Mouse (Mus musculus): ENCODE results near the gene Abcg8.

The Abcg8 gene

DNA sequence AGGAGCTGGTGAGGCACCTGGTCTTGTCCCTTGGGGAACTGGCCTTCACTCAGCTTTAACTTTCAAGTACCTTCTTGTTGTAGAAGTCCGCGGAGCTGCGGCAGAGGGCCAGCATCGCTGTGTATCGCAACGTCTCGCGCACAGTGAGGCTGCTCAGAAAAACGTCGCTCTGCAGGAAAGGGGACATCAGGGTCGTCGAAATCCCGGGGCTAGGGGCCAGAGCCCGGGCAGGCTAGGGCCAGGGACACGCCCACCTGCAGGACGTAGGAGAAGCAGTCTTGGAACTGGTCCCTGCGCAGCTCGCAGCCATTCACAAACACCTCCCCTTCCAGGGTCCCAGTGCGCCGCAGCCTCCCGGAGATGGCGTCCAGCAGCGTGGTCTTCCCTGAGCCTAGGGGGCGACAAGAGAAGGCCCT lies at the start of gene Abcg8:
Gene Abcg8 (plus strand): TSS at position 352 of the 416 bp plus-strand sequence.
- peak; percentile 21 for DNase-seq

- DNase-seq, result no peak
These were observed 49.2 kb upstream of the Abcg8 start for GRCm38 (mm10) chr17:84626857-84627305.

DNA sequence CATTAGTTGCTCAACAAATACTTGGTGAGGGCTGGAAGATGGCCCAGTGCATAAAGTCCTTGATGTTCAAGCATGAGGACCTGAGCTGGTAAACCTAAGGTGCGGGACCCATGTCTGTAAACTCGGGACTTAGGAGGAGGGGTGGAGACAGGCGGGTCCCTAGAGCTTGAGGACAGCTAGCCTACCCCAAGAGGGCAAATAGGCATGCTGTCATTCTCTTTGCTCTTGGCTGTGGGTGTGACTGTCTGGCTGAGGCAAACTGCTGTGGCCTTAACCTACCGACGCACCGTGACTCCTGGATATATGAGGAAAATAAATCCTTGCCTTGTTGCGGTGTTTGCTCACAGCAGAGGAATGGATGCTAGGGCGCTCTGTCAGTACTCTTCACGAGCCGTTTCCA lies 48.4 kb upstream of the Abcg8 start:
- DNase-seq, result no peak

DNA sequence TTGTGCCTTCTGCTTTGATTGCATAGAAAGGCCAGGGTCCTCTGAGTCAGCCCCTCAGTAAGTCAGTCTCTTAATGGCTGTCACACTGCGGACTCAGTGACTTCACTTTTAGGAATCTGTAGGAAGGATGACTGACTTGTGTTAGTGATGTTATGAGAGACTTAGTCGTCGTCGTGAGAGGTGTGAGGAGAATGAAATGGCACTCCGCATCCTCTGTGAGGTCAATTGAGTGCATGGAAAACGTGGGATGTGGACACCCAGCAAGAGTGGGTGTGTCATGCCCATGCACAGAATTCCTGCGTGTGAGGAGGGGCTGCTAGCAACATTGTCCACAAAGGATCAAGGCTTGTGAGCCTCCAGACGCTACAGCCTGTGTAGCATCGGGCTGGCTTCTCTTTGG lies 47.5 kb upstream of the Abcg8 start:
- no peak for DNase-seq

DNA sequence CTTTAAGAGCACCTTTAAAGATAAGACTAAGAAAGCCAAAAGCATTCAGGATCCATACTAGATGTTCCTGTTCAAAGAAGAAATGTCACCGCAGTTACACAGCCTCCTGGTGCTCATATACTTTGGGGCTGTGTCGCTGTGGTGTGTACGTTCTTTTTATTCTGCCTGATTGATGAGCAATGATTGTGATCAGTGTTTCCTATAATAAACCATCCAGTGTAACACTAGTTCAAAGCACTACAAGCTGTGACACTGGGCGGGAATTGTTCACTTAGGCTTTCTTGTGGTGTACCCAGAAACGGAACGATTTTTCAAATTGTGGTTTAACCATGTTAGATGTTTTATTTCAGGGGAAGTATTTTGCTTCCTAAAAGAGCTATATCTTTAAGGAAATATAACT lies 44.3 kb upstream of the Abcg8 start:
- no peak for DNase-seq

DNA sequence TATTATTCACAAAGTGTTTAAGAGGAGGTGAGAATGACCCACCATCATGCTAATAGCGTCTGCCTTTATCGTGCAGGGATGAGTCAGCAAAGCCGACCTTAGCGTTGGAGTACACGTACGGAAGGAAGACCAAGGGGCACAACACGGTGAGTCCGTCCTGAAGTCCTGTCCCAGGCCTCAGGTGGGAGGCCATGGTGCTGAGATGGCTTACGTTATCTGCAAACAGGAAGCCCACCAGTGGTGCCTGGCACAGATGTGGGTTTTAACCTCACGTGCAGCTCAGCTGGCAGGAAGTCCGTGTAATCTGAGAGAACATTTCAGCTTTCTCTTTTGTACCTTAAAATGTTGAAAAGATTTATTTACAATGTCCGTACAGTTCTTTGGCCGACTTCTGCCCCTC lies 42.7 kb upstream of the Abcg8 start:
- DNase-seq, result no peak

DNA sequence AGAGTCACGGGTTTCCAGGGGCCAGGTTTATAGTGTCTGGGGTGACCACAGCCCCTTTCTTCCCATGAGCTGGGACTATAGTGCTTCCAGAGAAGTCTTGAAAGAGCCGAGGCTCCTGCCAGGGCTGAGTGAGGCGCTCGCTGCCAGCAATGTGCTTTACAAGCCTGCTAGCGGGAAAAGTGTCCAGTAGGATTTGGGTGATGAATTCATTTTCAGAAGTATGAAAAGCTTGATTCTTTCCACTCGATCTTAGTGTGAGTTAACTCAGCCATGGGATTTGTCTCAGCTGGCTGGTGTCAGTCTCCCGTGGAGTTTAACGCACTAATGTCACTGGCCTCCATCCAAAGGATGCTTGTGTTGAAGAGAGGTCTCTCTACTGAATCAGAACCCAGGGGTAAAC lies 39.8 kb upstream of the Abcg8 start:
- DNase-seq, result no peak

DNA sequence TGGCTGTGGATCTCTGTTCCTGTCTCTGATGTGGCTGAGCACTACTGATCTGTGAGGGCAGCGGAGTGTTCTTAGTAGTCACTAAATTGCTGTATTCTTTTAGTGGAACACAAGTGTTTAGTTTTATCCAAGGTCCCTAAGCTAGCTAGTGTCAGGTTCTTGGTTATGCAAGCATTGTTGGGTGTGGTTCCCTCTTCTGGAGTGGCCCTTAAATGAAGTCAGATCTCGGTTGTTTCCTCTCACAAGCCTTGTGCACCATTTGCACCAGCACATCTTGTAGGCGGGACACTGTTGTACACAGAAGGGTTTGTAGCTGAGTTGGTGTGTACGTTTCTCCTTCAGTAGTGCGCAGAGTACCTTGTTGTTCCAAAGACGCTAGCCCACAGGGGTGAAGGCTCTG lies 38.1 kb upstream of the Abcg8 start:
- DNase-seq, result peak; percentile 69

- DNase-seq, result no peak
These were observed 36.2 kb upstream of the Abcg8 start for GRCm38 (mm10) chr17:84639796-84640378.

DNA sequence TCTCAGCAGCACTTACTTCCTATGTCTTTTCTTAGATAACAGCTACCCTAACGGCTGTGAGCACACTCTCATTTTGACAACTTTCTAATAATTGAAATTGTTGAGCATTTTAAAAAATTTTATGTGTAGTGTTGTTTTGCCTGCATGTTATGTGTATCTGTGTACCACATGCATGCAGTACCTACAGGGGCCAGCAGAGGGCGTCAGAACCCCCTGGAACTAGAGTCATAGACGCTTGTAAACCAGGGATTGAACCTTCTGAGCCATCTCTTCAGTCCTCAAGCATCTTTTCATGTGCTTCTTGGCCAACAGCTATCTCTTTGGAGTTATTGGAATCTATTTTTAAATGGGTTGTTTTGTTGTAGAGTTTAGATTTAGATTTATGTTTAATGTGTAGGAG lies 34.2 kb upstream of the Abcg8 start:
- DNase-seq, result peak; percentile 71

- no peak for DNase-seq
These were observed 33.8 kb upstream of the Abcg8 start for GRCm38 (mm10) chr17:84642324-84642723.

DNA sequence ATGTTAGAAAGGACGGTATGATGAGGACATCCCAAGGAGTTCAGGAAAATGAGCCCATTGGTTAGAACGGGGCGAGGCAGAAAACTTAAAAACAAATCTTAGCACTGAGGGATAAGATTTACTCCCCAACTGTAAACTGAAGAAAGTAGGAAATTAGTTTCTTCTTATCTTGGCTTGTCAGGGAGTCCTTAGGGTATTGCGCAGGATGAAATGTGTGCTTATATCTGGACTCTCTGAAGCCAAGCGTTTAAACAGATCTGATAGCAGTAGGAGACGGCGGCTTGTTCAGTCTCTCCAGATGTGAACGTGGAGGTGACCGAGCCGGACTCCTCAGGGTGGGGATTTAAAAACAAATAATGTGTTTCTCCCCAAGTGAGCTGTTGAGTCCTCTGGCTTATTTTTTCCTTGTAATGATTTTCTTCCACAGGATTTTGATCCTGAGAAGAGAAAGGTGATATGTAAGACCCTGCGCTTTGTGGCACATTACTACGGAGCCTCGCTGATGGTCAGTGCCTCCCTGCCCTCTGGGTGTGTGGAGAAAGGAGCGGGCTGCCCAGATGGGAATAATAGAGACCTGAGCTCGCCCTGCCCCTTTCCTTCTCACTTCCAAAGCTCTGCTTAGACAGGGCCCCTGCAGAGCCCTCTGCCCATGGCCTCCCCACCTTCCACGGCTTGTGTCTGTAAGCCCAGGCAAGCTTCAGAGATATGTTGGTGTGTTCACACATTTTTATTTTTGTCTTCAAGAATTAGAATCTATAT lies 31.6 kb upstream of the Abcg8 start:
- DNase-seq, result no peak

GRCm38 (mm10) chr17:84645119-84645518 lies 31.0 kb upstream of the Abcg8 start:
- no peak for DNase-seq

GRCm38 (mm10) chr17:84645894-84646293 lies 30.2 kb upstream of the Abcg8 start:
- DNase-seq, result no peak

DNA sequence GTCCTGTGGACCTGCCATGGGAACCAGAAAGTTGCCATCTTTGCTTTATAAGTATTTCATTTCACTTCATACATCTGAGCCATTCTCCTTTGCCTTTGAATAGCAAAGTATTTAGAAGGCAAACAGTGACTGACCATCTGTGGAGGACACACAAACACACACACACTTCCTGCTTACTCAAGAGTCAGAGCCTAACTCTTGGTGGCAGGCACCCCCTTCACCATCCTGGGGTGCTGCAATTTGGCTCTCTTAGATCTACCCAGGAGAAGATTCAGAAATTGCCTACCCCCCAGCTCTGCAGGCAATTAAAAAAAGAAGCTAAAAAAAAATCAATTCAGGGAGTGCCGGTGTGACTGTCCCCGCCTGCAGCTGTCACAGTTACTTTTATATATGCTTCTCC lies 29.6 kb upstream of the Abcg8 start:
- DNase-seq, result no peak

DNA sequence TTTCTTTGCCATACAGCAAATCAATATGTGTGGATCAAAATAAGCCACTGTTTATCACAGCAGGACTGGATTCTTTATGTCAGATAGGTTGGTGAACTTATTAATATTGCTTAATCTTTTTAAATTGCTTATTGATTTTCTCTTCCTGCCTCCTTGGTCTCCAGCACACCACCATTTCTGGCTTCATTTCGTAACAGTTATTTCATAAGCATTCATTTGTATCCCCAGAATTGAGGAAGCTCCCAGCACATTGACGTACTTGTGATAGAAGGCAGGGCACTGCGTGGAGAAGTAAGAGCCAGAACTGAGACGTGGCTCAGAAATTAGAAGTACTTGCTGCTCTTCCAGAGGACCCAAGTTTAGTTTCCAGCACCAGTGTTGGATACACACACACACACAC lies 28.5 kb upstream of the Abcg8 start:
- DNase-seq, result peak; percentile 35

- no peak for DNase-seq
These were observed 25.6 kb upstream of the Abcg8 start for GRCm38 (mm10) chr17:84650302-84651017.

GRCm38 (mm10) chr17:84653544-84653943 lies 22.6 kb upstream of the Abcg8 start:
- DNase-seq, result no peak

- DNase-seq, result no peak
These were observed 19.9 kb upstream of the Abcg8 start for GRCm38 (mm10) chr17:84656205-84656604.

DNA sequence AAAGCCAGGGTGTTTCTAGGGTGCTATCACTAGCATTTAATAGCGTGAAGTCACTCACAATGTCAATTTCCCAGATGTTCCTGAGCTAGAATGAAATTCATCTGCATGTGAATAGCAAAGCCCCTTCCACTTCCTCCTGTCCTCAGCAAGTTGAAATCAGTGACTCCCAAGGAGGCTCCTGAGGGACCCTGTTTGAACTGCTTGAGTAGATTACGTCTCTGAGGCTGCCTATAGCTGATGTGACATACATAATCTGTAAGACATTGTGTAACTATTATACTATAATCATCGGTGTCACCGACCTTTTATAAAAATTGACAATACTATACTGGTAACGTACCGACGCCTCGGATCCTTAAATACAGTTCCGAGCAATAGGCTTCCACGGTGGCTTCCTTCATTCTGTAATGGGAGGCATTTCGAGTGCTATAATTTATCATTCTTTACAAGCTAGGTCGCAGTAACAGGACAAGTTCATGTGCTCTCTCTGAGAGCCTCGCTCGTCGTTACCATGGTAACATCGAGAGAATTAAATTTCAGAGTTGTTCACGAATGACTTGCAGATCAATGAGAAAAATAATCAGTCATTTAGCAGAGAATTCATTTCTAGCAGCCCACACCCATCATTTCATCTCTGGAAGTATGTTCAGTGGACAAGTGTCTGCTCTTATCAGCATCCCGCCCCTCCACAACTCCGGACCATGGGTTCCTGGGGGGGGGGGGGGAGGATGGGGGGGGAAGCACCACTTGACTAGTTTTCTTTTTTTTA lies 19.3 kb upstream of the Abcg8 start:
- no peak for DNase-seq

- no peak for DNase-seq
These were observed 18.7 kb upstream of the Abcg8 start for GRCm38 (mm10) chr17:84657422-84657732.

DNA sequence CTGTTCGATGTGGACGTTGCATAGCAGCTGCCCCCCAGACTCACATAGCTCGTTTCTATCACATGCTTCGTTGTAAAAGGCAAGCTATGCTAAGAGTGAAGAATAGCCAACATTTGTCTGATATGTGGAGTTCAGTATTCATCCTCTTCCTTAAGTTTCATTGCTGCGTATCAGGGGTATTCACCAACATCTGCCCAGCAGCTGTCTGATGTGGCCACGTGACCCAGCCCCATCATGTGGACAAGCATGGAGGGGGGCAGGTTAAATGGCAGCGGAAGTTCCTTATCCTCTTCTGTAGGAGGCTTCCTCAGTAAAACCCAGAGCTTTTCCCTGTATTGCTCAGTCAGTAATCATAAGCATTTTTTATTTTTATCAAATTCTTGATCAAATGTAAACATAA lies 18.3 kb upstream of the Abcg8 start:
- DNase-seq, result no peak

DNA sequence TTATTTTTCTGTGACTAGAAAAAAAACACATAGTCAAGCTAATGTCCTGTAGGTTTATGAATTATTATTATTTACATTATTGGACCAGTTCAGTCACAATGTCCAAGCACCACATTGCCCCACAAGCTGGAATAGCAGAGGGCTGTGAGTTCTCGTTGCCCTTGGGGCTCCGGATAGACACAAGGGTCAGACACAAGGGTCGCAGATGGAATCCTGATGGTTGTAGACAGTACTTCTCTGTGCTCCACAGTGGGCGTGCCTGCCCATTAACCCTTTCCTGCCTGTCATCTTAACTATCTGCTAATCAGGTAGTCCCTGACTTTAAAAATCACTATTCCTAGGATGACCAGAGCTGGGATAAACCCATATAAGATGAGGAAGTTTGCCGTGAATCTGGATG lies 17.9 kb upstream of the Abcg8 start:
- no peak for DNase-seq
